Mouse (Mus musculus) kidney, embryonic 14.5 days (tissue): ENCODE data around the gene Brinp3. TPM values are rescaled to one million over a fixed set of nuclear protein-coding genes. Genes with fewer than 3 reads are reported as not detected.

Source experiments
- ATAC-seq: fragments of 200-750 bp; cut with Nextera tagmentation; 2 replicates; pipeline ENCODE4 v1.8.0; 2017; ENCODE audit warnings: moderate number of reproducible peaks, mild to moderate bottlenecking, moderate TSS enrichment, moderate library complexity; ENCODE audit not compliant: low FRiP score, low TSS enrichment
- H3K27ac ChIP-seq: fragments of 300-500 bp; sonication (generic); 2 replicates; pipeline ENCODE4 v1.5.1; 2014; ENCODE audit warnings: low read depth, mild to moderate bottlenecking, low read length, moderate library complexity, mixed read lengths
- H3K27me3 ChIP-seq: fragments of 300-500 bp; sonication (generic); 2 replicates; pipeline ENCODE4 v1.6.1; 2014; ENCODE audit warnings: mild to moderate bottlenecking, low read length; ENCODE audit not compliant: control insufficient read depth, insufficient read depth
- H3K36me3 ChIP-seq: fragments of 300-500 bp; sonication (generic); 2 replicates; pipeline ENCODE4 v1.6.1; 2014; ENCODE audit warnings: low read length, mixed read lengths; ENCODE audit not compliant: control insufficient read depth, insufficient read depth
- H3K4me1 ChIP-seq: fragments of 300-500 bp; sonication (generic); 2 replicates; pipeline ENCODE4 v1.6.1; 2014; ENCODE audit warnings: low read length, mixed read lengths; ENCODE audit not compliant: control insufficient read depth, insufficient read depth
- H3K4me2 ChIP-seq: fragments of 300-500 bp; sonication (generic); replicated peaks from 2 replicates; pipeline ENCODE4 v1.6.1; 2014; ENCODE audit warnings: low read depth, mild to moderate bottlenecking, low read length
- H3K4me3 ChIP-seq: fragments of 300-500 bp; sonication (generic); 2 replicates; pipeline ENCODE4 v1.5.1; 2014; ENCODE audit warnings: mild to moderate bottlenecking, low read length
- H3K9ac ChIP-seq: fragments of 300-500 bp; sonication (generic); 2 replicates; pipeline ENCODE4 v1.6.1; 2014; ENCODE audit warnings: low read depth, mild to moderate bottlenecking, low read length, moderate library complexity
- H3K9me3 ChIP-seq: fragments of 300-500 bp; sonication (generic); 2 replicates; pipeline ENCODE4 v1.6.1; 2016; ENCODE audit warnings: low read length; ENCODE audit not compliant: control insufficient read depth
- WGBS: fragments of 180-500 bp; shearing (Covaris S2); extraction: QIAGEN DNeasy Blood & Tissue Kit; methylation state at CpG from one replicate; pipeline ENCODE4 v1.1.7; 2014; 5-methylcytosine and 5-hydroxymethylcytosine counted together
- polyA plus RNA-seq: library from polyadenylated mRNA; unstranded; fragments of >200 nt; fragmentation: Nextera tagmentation; extraction: Ambion mirVana; gene quantifications from 2 replicates; pipeline ENCODE4 v1.2.1, GENCODE M21; 2014

Brinp3 gene
- polyA plus RNA-seq, 1 experiment from 2014 or later: not detected

- Histone ChIP-seq H3K27me3 (no peaks in the 10 kb centered on the region), H3K4me1 (no peaks in the 10 kb centered on the region), H3K4me3 (no peak overlapping the region), H3K9me3 (no peaks in the 10 kb centered on the region), H3K27ac (no peak overlapping the region), H3K36me3 (no peaks in the 10 kb centered on the region), H3K4me2 (no peak overlapping the region), H3K9ac (no peak overlapping the region)
- no peak for ATAC-seq
- 84% methylated on average over 2 of the region's 2 CpGs for WGBS
These were observed 349.5 kb downstream of the Brinp3 start for GRCm38 (mm10) chr1:146844087-146844486.

- Histone ChIP-seq H3K27ac (no peak overlapping the region), H3K27me3 (no peaks in the 10 kb centered on the region), H3K9me3 (no peaks in the 10 kb centered on the region), H3K9ac (no peak overlapping the region), H3K4me1 (no peaks in the 10 kb centered on the region), H3K36me3 (no peaks in the 10 kb centered on the region), H3K4me3 (no peak overlapping the region), H3K4me2 (no peak overlapping the region)
- WGBS: 84% methylated on average over 3 of the region's 3 CpGs
- no peak for ATAC-seq
These were observed 354.3 kb downstream of the Brinp3 start for GRCm38 (mm10) chr1:146848892-146849291.

GRCm38 (mm10) chr1:146850147-146850546 lies 355.6 kb downstream of the Brinp3 start:
- H3K4me2 ChIP-seq: no peak overlapping the region
- no peak overlapping the region for H3K9ac ChIP-seq
- H3K27ac ChIP-seq: no peak overlapping the region
- no peak for ATAC-seq
- no peaks in the 10 kb centered on the region for H3K9me3 ChIP-seq
- H3K4me3 ChIP-seq: no peak overlapping the region
- 80% methylated on average over 2 of the region's 2 CpGs for WGBS
- H3K36me3 ChIP-seq: no peaks in the 10 kb centered on the region
- H3K27me3 ChIP-seq: no peaks in the 10 kb centered on the region
- H3K4me1 ChIP-seq: no peaks in the 10 kb centered on the region

GRCm38 (mm10) chr1:146898636-146899035 lies 404.1 kb downstream of the Brinp3 start:
- H3K4me1 ChIP-seq: no peaks in the 10 kb centered on the region
- H3K9ac ChIP-seq: no peak overlapping the region
- ATAC-seq: no peak
- H3K27ac ChIP-seq: no peak overlapping the region
- no peaks in the 10 kb centered on the region for H3K36me3 ChIP-seq
- H3K27me3 ChIP-seq: no peaks in the 10 kb centered on the region
- no peak overlapping the region for H3K4me3 ChIP-seq
- H3K4me2 ChIP-seq: no peak overlapping the region
- H3K9me3 ChIP-seq: no peaks in the 10 kb centered on the region

- Histone ChIP-seq H3K4me1 (no peaks in the 10 kb centered on the region), H3K9me3 (no peaks in the 10 kb centered on the region), H3K9ac (no peak overlapping the region), H3K36me3 (no peaks in the 10 kb centered on the region), H3K27ac (no peak overlapping the region), H3K27me3 (no peaks in the 10 kb centered on the region), H3K4me3 (no peak overlapping the region), H3K4me2 (no peak overlapping the region)
- no peak for ATAC-seq
- 86% methylated on average over 9 of the region's 9 CpGs for WGBS
These were observed 407.1 kb downstream of the Brinp3 start for GRCm38 (mm10) chr1:146901691-146902090.

GRCm38 (mm10) chr1:146939463-146940389 lies 445.2 kb downstream of the Brinp3 start:
- WGBS: 82% methylated on average over 6 of the region's 6 CpGs
- Histone ChIP-seq H3K36me3 (no peaks in the 10 kb centered on the region), H3K4me2 (no peak overlapping the region), H3K9me3 (no peaks in the 10 kb centered on the region), H3K27ac (no peak overlapping the region), H3K27me3 (no peaks in the 10 kb centered on the region), H3K4me1 (no peaks in the 10 kb centered on the region), H3K9ac (no peak overlapping the region), H3K4me3 (no peak overlapping the region)
- ATAC-seq: no peak
